In the genomic region with DNA sequence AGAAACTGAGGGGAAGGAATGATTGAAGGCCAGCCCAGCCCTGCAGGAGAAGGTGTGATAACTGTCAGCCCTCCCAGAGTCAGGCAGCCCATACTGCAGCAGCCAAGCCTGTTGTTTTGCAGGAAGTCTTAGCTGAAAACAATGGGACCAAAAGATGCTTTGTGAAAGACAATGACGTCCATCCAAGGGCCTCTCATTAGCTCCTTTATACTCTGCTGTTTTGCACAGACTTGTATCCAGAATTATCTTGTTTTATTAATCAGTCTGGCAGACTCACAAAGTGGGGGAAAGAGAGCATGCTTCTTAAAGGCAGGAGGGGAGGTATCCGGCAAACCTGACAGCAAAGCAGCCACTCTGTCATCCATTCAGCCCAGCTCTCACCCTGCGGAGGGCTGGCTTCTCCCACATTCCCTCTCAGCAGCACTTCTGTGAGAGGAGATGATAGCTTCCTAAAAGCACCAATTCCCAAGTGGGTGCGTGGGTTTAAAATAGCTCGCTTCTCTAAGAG, we compare ENCODE assay signal across 10 mouse cellular contexts.
DNase-seq lines count a peak whose midpoint lies in the region; ATAC-seq and TF ChIP-seq lines count a peak whose summit lies in the region.
"Had no signal": no experiment of that assay in that cellular context is flagged by ENCODE, and none has a peak within 500 bp of the region (broad histone marks: within the 10 kb centered on the region; RNA-seq: fewer than 3 reads in every experiment).

No protein-coding gene starts in this region.

- H3K4me3 ChIP-seq in heart, embryonic 11.5 days (ENCODE audit: low read depth, low read length), result no peak overlapping the region
- no peak overlapping the region for H3K4me3 ChIP-seq in forebrain, embryonic 13.5 days
- no peak overlapping the region for H3K4me3 ChIP-seq in left cerebral cortex, adult 2 months
- no peak overlapping the region for H3K4me3 ChIP-seq in cerebellum, adult 2 months (replicated peaks; ENCODE audit: insufficient read depth, low read depth, low read length)

- TF ChIP-seq CTCF in left cerebral cortex, adult 2 months (IDR thresholded peaks at IDR 0.05), result no peak
- no peak for TF ChIP-seq CTCF in cerebellum, adult 2 months (IDR thresholded peaks at IDR 0.05; ENCODE audit: borderline replicate concordance, insufficient read depth, low read depth, low read length)

- WGBS in heart, embryonic 11.5 days (ENCODE audit: insufficient replicate concordance), result 7% methylated on average over 5 of the region's 5 CpGs
- 6% methylated on average over 5 of the region's 5 CpGs for WGBS in forebrain, embryonic 13.5 days
- WGBS in cerebellum, adult 2 months, result 45% methylated on average over 5 of the region's 5 CpGs

- H3K27ac ChIP-seq in heart, embryonic 11.5 days (ENCODE audit: low read depth, low read length), result peak overlapping the region; percentile 47
- peak overlapping the region; percentile 64 for H3K27ac ChIP-seq in forebrain, embryonic 13.5 days
- H3K27ac ChIP-seq in left cerebral cortex, adult 2 months, result no peak overlapping the region
- H3K27ac ChIP-seq in cerebellum, adult 2 months (ENCODE audit: insufficient read depth, low read length), result no peak overlapping the region

- DNase-seq in heart, adult 11 months, result no peak
- peak; percentile 25 for DNase-seq in left cerebral cortex, adult 2 months (ENCODE audit: extremely low spot score in 1 of 2, low spot score in 2 of 2)
- peak; percentile 80 for DNase-seq in retina, postnatal 1 day
- DNase-seq in yolk sac, embryonic 10.5 days (ENCODE audit: low spot score), result no peak
- no peak for DNase-seq in cerebellum, adult 2 months
- DNase-seq: cerebellum, adult 18-20 months; kidney, postnatal 4 days had no signal

- peak overlapping the region; percentile 37 for H3K4me2 ChIP-seq in heart, embryonic 11.5 days
- H3K4me2 ChIP-seq in forebrain, embryonic 13.5 days, result peak overlapping the region; percentile 0; the same call in 1 of the 2 replicates

- TF ChIP-seq POLR2A in cerebellum, adult 2 months (IDR thresholded peaks at IDR 0.05; ENCODE audit: borderline replicate concordance, insufficient read depth, low read length), result no peak

- H3K9me3 ChIP-seq in heart, embryonic 11.5 days (replicated peaks; ENCODE audit: control insufficient read depth, low read length), result no peaks in the 10 kb centered on the region
- H3K9me3 ChIP-seq in forebrain, embryonic 13.5 days (replicated peaks), result no peaks in the 10 kb centered on the region

- ATAC-seq in heart, embryonic 11.5 days (replicated peaks; ENCODE audit: insufficient number of reproducible peaks, low FRiP score, low TSS enrichment), result no peak
- peak; percentile 82 for ATAC-seq in forebrain, embryonic 13.5 days
- ATAC-seq in granulocyte monocyte progenitor cell, adult 5-6 weeks (replicated peaks; ENCODE audit: poor library complexity, severe bottlenecking), result no peak

- peaks cover 11% of the 10 kb centered on the region for H3K4me1 ChIP-seq in heart, embryonic 11.5 days (ENCODE audit: control insufficient read depth, insufficient read depth, low read length)
- peaks cover 12% of the 10 kb centered on the region for H3K4me1 ChIP-seq in forebrain, embryonic 13.5 days
- H3K4me1 ChIP-seq in cerebellum, adult 2 months (ENCODE audit: control insufficient read depth, insufficient read depth, low read length), result no peaks in the 10 kb centered on the region

- H3K9ac ChIP-seq in heart, embryonic 11.5 days (ENCODE audit: low read depth, low read length), result no peak overlapping the region
- H3K9ac ChIP-seq in forebrain, embryonic 13.5 days, result 0 out of 2 replicates have a peak overlapping the region, but pooled peaks have one; percentile 19

- H3K36me3 ChIP-seq in heart, embryonic 11.5 days (ENCODE audit: control insufficient read depth, insufficient read depth, low read length), result no peaks in the 10 kb centered on the region
- H3K36me3 ChIP-seq in forebrain, embryonic 13.5 days (ENCODE audit: poor library complexity, severe bottlenecking), result no peaks in the 10 kb centered on the region

- intact Hi-C loops in left cerebral cortex, adult 2 months (cut with DNase I), result no loop called here

- no peaks in the 10 kb centered on the region for H3K27me3 ChIP-seq in heart, embryonic 11.5 days (ENCODE audit: control insufficient read depth, insufficient read depth, low read length)
- no peaks in the 10 kb centered on the region for H3K27me3 ChIP-seq in forebrain, embryonic 13.5 days
- H3K27me3 ChIP-seq in cerebellum, adult 2 months (ENCODE audit: control insufficient read depth, insufficient read depth, low read length), result no peaks in the 10 kb centered on the region

Comparison
In these comparisons a context has a peak if more than half of its experiments do, and no peak if none do; other contexts are left out.
1. H3K27ac ChIP-seq: peak in heart, embryonic 11.5 days (single experiment) and forebrain, embryonic 13.5 days (single experiment); none in left cerebral cortex, adult 2 months (single experiment) and cerebellum, adult 2 months (single experiment).
2. DNase-seq: peak in left cerebral cortex, adult 2 months (2 of 2) and retina, postnatal 1 day (single experiment); none in heart, adult 11 months (single experiment), yolk sac, embryonic 10.5 days (single experiment) and cerebellum, adult 2 months (0 of 2).